Mouse (Mus musculus) forebrain, embryonic 15.5 days (tissue): ENCODE measurements at regions not wholly inside any gene's neighbourhood (a gene's known extent, or its start where the extent isn't known, plus 50 kb on each side); places are given as distances from the start of the nearest gene placed in this dataset.
"Not testable (repeated sequence)": the region's sequence is repeated elsewhere in the genome, so short reads cannot be mapped to it uniquely, and the experiment has no call there.

Source experiments
- ATAC-seq: fragments of 200-750 bp; cut with Nextera tagmentation; replicated peaks from 2 replicates; pipeline ENCODE4 v1.8.0; 2017; ENCODE audit warnings: mild to moderate bottlenecking, moderate TSS enrichment, moderate library complexity
- H3K27ac ChIP-seq: fragments of 300-500 bp; sonication (generic); replicated peaks from 2 replicates; pipeline ENCODE4 v1.5.1; 2015; ENCODE audit warnings: mild to moderate bottlenecking, inconsistent platforms
- H3K27me3 ChIP-seq: fragments of 300-500 bp; sonication (generic); 2 replicates; pipeline ENCODE4 v1.6.1; 2015; ENCODE audit warnings: inconsistent platforms
- H3K36me3 ChIP-seq: fragments of 300-500 bp; sonication (generic); 2 replicates; pipeline ENCODE4 v1.6.1; 2015; ENCODE audit warnings: mild to moderate bottlenecking, inconsistent platforms
- H3K4me1 ChIP-seq: fragments of 300-500 bp; sonication (generic); 2 replicates; pipeline ENCODE4 v1.6.1; 2015; ENCODE audit warnings: inconsistent platforms
- H3K4me2 ChIP-seq: fragments of 300-500 bp; sonication (generic); replicated peaks from 2 replicates; pipeline ENCODE4 v1.6.1; 2015; ENCODE audit warnings: mild to moderate bottlenecking, inconsistent platforms
- H3K4me3 ChIP-seq: fragments of 300-500 bp; sonication (generic); 2 replicates; pipeline ENCODE4 v1.5.1; 2015; ENCODE audit warnings: mild to moderate bottlenecking, inconsistent platforms
- H3K9ac ChIP-seq: fragments of 300-500 bp; sonication (generic); replicated peaks from 2 replicates; pipeline ENCODE4 v1.6.1; 2015; ENCODE audit warnings: mild to moderate bottlenecking, inconsistent platforms
- H3K9me3 ChIP-seq: fragments of 300-500 bp; sonication (generic); 2 replicates; pipeline ENCODE4 v1.6.1; 2016; ENCODE audit warnings: inconsistent platforms
- WGBS: fragments of 180-500 bp; shearing (Covaris S2); methylation state at CpG from one replicate; pipeline ENCODE4 v1.1.7; 2015; ENCODE audit warnings: mixed read lengths; 5-methylcytosine and 5-hydroxymethylcytosine counted together

DNA sequence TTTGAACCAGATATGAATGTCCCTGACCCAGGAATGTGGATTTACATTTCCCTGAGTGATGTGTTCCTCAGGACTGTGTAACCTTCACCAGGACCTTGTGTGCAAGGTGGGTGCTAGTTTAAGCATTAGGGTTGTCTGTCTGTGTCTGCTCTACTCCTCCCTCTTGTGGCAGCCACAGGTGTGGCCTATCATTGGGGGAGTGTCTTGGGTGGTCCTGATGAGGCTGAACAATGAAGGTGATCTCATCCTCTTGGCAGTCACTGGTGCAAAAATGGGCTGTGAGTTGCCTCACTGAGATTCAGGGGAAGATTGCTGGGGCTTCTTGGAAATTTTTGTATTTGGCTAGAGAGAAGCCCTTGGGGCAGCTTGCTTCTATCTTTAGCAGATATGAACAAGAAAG lies 179.4 kb upstream of the Ube2e1 start:
- no peaks in the 10 kb centered on the region for H3K36me3 ChIP-seq
- no peak overlapping the region for H3K27ac ChIP-seq
- H3K4me3 ChIP-seq, result no peak overlapping the region
- no peak overlapping the region for H3K4me2 ChIP-seq
- H3K27me3 ChIP-seq, result no peaks in the 10 kb centered on the region
- no peaks in the 10 kb centered on the region for H3K9me3 ChIP-seq
- no peaks in the 10 kb centered on the region for H3K4me1 ChIP-seq
- H3K9ac ChIP-seq, result no peak overlapping the region
- no peak for ATAC-seq

GRCm38 (mm10) chr14:18508359-18508647 lies 176.6 kb upstream of the Ube2e1 start:
- Histone ChIP-seq H3K4me1 (no peaks in the 10 kb centered on the region), H3K9ac (no peak overlapping the region), H3K36me3 (no peaks in the 10 kb centered on the region), H3K27me3 (no peaks in the 10 kb centered on the region), H3K4me3 (no peak overlapping the region), H3K9me3 (no peaks in the 10 kb centered on the region), H3K27ac (no peak overlapping the region), H3K4me2 (no peak overlapping the region)
- no peak for ATAC-seq
- WGBS, result 38% methylated on average over 1 of the region's 1 CpGs

GRCm38 (mm10) chr14:18507582-18508358 lies 176.1 kb upstream of the Ube2e1 start:
- ATAC-seq, result 0 out of 2 replicates have a peak, but pooled peaks have one; percentile 7
- H3K9ac ChIP-seq, result no peak overlapping the region
- no peaks in the 10 kb centered on the region for H3K27me3 ChIP-seq
- H3K36me3 ChIP-seq, result no peaks in the 10 kb centered on the region
- WGBS, result 67% methylated on average over 3 of the region's 3 CpGs
- H3K9me3 ChIP-seq, result no peaks in the 10 kb centered on the region
- no peak overlapping the region for H3K4me2 ChIP-seq
- H3K4me1 ChIP-seq, result no peaks in the 10 kb centered on the region
- H3K27ac ChIP-seq, result no peak overlapping the region
- no peak overlapping the region for H3K4me3 ChIP-seq

GRCm38 (mm10) chr14:18506168-18506567 lies 174.5 kb upstream of the Ube2e1 start:
- no peaks in the 10 kb centered on the region for H3K4me1 ChIP-seq
- H3K4me3 ChIP-seq, result no peak overlapping the region
- no peak overlapping the region for H3K4me2 ChIP-seq
- no peak overlapping the region for H3K9ac ChIP-seq
- no peaks in the 10 kb centered on the region for H3K9me3 ChIP-seq
- WGBS, result 73% methylated on average over 4 of the region's 4 CpGs
- no peak overlapping the region for H3K27ac ChIP-seq
- H3K36me3 ChIP-seq, result no peaks in the 10 kb centered on the region
- no peak for ATAC-seq
- no peaks in the 10 kb centered on the region for H3K27me3 ChIP-seq

- no peaks in the 10 kb centered on the region for H3K4me1 ChIP-seq
- H3K9ac ChIP-seq, result no peak overlapping the region
- ATAC-seq, result peak; percentile 85
- no peaks in the 10 kb centered on the region for H3K27me3 ChIP-seq
- no peak overlapping the region for H3K4me2 ChIP-seq
- H3K4me3 ChIP-seq, result no peak overlapping the region
- H3K36me3 ChIP-seq, result no peaks in the 10 kb centered on the region
- no peak overlapping the region for H3K27ac ChIP-seq
- H3K9me3 ChIP-seq, result no peaks in the 10 kb centered on the region
Measured at GRCm38 (mm10) chr14:18500249-18500832, 168.7 kb upstream of the Ube2e1 start.

GRCm38 (mm10) chr14:18494048-18494447 lies 162.4 kb upstream of the Ube2e1 start:
- H3K4me2 ChIP-seq, result no peak overlapping the region
- H3K27me3 ChIP-seq, result no peaks in the 10 kb centered on the region
- no peak overlapping the region for H3K4me3 ChIP-seq
- H3K4me1 ChIP-seq, result no peaks in the 10 kb centered on the region
- no peak overlapping the region for H3K9ac ChIP-seq
- WGBS, result 98% methylated on average over 1 of the region's 1 CpGs
- ATAC-seq, result no peak
- no peaks in the 10 kb centered on the region for H3K9me3 ChIP-seq
- H3K27ac ChIP-seq, result no peak overlapping the region
- H3K36me3 ChIP-seq, result no peaks in the 10 kb centered on the region

- Histone ChIP-seq H3K27ac (no peak overlapping the region), H3K36me3 (no peaks in the 10 kb centered on the region), H3K4me3 (no peak overlapping the region), H3K4me1 (no peaks in the 10 kb centered on the region), H3K4me2 (no peak overlapping the region), H3K27me3 (no peaks in the 10 kb centered on the region), H3K9ac (no peak overlapping the region), H3K9me3 (no peaks in the 10 kb centered on the region)
- 12% methylated on average over 4 of the region's 4 CpGs for WGBS
- ATAC-seq, result no peak; the same call in 1 of the 2 replicates
Measured at GRCm38 (mm10) chr14:18486132-18486800, 154.6 kb upstream of the Ube2e1 start.

DNA sequence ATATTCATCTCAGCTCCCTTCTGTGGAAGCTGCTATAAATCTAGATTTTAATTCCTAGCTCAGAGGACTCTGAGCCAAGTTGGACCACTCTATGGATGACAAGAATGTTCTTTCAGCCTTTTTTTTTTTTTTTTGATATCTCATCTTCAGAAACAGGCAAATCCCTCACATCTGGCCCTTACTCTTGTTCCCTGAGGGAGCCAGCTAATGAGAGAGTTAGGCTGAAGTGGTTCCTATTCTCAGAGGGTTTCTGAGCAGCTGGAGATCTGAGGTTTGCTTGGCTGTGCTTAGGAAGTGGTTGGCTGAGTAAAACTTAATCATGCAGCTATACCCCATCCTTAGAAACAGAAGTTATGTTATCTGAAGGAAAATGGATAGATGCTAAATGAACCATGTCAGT lies 153.9 kb upstream of the Ube2e1 start:
- Histone ChIP-seq H3K27ac (no peak overlapping the region), H3K27me3 (no peaks in the 10 kb centered on the region), H3K9ac (no peak overlapping the region), H3K9me3 (no peaks in the 10 kb centered on the region), H3K36me3 (no peaks in the 10 kb centered on the region), H3K4me3 (no peak overlapping the region), H3K4me2 (no peak overlapping the region), H3K4me1 (no peaks in the 10 kb centered on the region)
- ATAC-seq, result no peak

GRCm38 (mm10) chr14:18476795-18477320 lies 145.2 kb upstream of the Ube2e1 start:
- Histone ChIP-seq H3K36me3 (no peaks in the 10 kb centered on the region), H3K27me3 (no peaks in the 10 kb centered on the region), H3K27ac (no peak overlapping the region), H3K4me1 (no peaks in the 10 kb centered on the region), H3K9me3 (no peaks in the 10 kb centered on the region), H3K9ac (no peak overlapping the region), H3K4me2 (no peak overlapping the region), H3K4me3 (no peak overlapping the region)
- ATAC-seq, result no peak
- 80% methylated on average over 3 of the region's 3 CpGs for WGBS

DNA sequence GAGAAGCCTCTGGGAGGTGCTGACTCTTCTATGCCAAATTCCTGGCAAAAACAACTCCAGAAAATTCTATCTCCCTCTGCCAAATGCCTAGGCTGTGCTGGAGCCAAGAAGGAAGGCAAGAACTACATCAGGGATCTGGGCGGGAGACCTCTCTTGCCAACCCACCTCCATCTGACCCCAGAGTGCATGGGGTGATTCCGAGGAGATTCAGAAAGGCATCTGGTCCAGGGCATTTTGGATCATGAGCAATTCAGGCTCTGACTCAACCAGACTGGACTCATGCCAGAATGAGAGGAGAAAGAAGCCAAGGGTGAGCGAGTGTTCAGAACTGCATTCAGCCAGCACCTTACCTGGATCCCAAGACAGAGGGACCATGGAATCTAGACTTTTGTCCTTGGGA lies 137.0 kb upstream of the Ube2e1 start:
- 76% methylated on average over 3 of the region's 3 CpGs for WGBS
- Histone ChIP-seq H3K4me2 (no peak overlapping the region), H3K36me3 (no peaks in the 10 kb centered on the region), H3K4me1 (peaks cover 7% of the 10 kb centered on the region; the same call in 1 of the 2 replicates), H3K27me3 (no peaks in the 10 kb centered on the region), H3K4me3 (no peak overlapping the region), H3K9me3 (no peaks in the 10 kb centered on the region), H3K9ac (no peak overlapping the region), H3K27ac (no peak overlapping the region)
- ATAC-seq, result 0 out of 2 replicates have a peak, but pooled peaks have one; percentile 46

GRCm38 (mm10) chr14:18466864-18467263 lies 135.2 kb upstream of the Ube2e1 start:
- H3K4me1 ChIP-seq, result peaks cover 13% of the 10 kb centered on the region; the same call in 1 of the 2 replicates
- not testable (repeated sequence) for H3K27me3 ChIP-seq, H3K27ac ChIP-seq, H3K4me3 ChIP-seq, H3K9ac ChIP-seq, H3K36me3 ChIP-seq, H3K4me2 ChIP-seq, H3K9me3 ChIP-seq, ATAC-seq
- 70% methylated on average over 4 of the region's 4 CpGs for WGBS

DNA sequence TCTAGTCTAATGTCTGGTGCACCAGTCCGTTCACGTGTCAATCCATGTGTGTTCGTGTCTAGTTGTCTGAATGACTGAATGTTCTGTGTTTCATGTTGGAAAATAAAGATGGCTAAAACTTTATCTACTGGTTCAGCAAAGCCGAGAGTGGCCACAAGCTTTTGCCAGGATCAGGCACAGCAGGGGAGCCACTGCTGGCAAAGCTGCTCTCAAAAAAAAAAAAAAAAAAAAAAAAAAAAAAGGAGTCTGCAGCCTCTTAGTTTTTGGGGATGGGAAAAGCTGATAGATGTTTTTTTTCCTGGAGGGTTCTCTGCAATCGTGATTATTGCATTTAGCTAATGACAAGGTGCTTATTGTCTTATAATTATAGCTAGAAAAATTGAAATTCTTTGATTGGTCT lies 132.5 kb upstream of the Ube2e1 start:
- H3K36me3 ChIP-seq, H3K4me3 ChIP-seq, H3K27ac ChIP-seq, H3K9me3 ChIP-seq, ATAC-seq, H3K9ac ChIP-seq, H3K27me3 ChIP-seq: not testable (repeated sequence)
- peaks cover 13% of the 10 kb centered on the region; the same call in 1 of the 2 replicates for H3K4me1 ChIP-seq
- peak overlapping the region; percentile 27 for H3K4me2 ChIP-seq
- WGBS, result 10% methylated on average over 5 of the region's 5 CpGs
